Mouse (Mus musculus): Measurements from ENCODE around the gene Pten. TPM values are rescaled to one million over a fixed set of nuclear protein-coding genes. Genes with fewer than 3 reads are reported as not detected.
"Not testable (repeated sequence)": the region's sequence is repeated elsewhere in the genome, so short reads cannot be mapped to it uniquely, and the experiment has no call there.

Pten gene
- polyA plus RNA-seq, 1 experiment: 13.1 TPM

- no peak for DNase-seq (ENCODE audit: low read depth in 1 of 2, low spot score in 2 of 2)
- Histone ChIP-seq H3K27ac (ENCODE audit: insufficient read depth, low read length) (no peak overlapping the region), H3K36me3 (ENCODE audit: control insufficient read depth, insufficient read depth, low read length) (peaks cover 9% of the 10 kb centered on the region)
Observed at GRCm38 (mm10) chr19:32804703-32805102, 47.4 kb downstream of the Pten start.

GRCm38 (mm10) chr19:32807610-32808009 is 50.3 kb downstream of the Pten start:
- no peak for DNase-seq (ENCODE audit: low read depth in 1 of 2, low spot score in 2 of 2)
- 79% methylated on average over 2 of the region's 2 CpGs for WGBS
- no peak overlapping the region for H3K27ac ChIP-seq (ENCODE audit: insufficient read depth, low read length)
- no peak overlapping the region for H3K4me3 ChIP-seq (ENCODE audit: extremely low read depth, insufficient read depth, insufficient read length)
- no peaks in the 10 kb centered on the region for H3K27me3 ChIP-seq (ENCODE audit: control insufficient read depth, insufficient read depth, low read length)
- H3K36me3 ChIP-seq (ENCODE audit: control insufficient read depth, insufficient read depth, low read length): peaks cover 5% of the 10 kb centered on the region
- H3K4me1 ChIP-seq (ENCODE audit: control insufficient read depth, insufficient read depth, insufficient read length): no peaks in the 10 kb centered on the region; the same call in 1 of the 2 replicates
- TF ChIP-seq CTCF (IDR thresholded peaks at IDR 0.05; ENCODE audit: extremely low read depth, insufficient read depth, insufficient read length, insufficient replicate concordance) (no peak), POLR2A (IDR thresholded peaks at IDR 0.05; ENCODE audit: low read depth, low read length) (no peak)

More at GRCm38 (mm10) chr19:32804703-32805102, 47.4 kb downstream of the Pten start:
- no peak for TF ChIP-seq CTCF (IDR thresholded peaks at IDR 0.05; ENCODE audit: extremely low read depth, insufficient read depth, insufficient read length, insufficient replicate concordance)
- TF ChIP-seq POLR2A (IDR thresholded peaks at IDR 0.05; ENCODE audit: low read depth, low read length): no peak
- no peak overlapping the region for H3K4me3 ChIP-seq (ENCODE audit: extremely low read depth, insufficient read depth, insufficient read length)
- H3K27me3 ChIP-seq (ENCODE audit: control insufficient read depth, insufficient read depth, low read length): no peaks in the 10 kb centered on the region
- 53% methylated on average over 4 of the region's 4 CpGs for WGBS
- no peaks in the 10 kb centered on the region; the same call in 1 of the 2 replicates for H3K4me1 ChIP-seq (ENCODE audit: control insufficient read depth, insufficient read depth, insufficient read length)

GRCm38 (mm10) chr19:32808690-32809089 is 51.4 kb downstream of the Pten start:
- H3K4me1 ChIP-seq (ENCODE audit: control insufficient read depth, insufficient read depth, insufficient read length): no peaks in the 10 kb centered on the region; the same call in 1 of the 2 replicates
- no peaks in the 10 kb centered on the region for H3K27me3 ChIP-seq (ENCODE audit: control insufficient read depth, insufficient read depth, low read length)
- H3K27ac ChIP-seq (ENCODE audit: insufficient read depth, low read length): no peak overlapping the region
- peaks cover 5% of the 10 kb centered on the region for H3K36me3 ChIP-seq (ENCODE audit: control insufficient read depth, insufficient read depth, low read length)
- TF ChIP-seq CTCF (IDR thresholded peaks at IDR 0.05; ENCODE audit: extremely low read depth, insufficient read depth, insufficient read length, insufficient replicate concordance): no peak
- TF ChIP-seq POLR2A (IDR thresholded peaks at IDR 0.05; ENCODE audit: low read depth, low read length): no peak
- no peak for DNase-seq (ENCODE audit: low read depth in 1 of 2, low spot score in 2 of 2)
- H3K4me3 ChIP-seq (ENCODE audit: extremely low read depth, insufficient read depth, insufficient read length): no peak overlapping the region
- 89% methylated on average over 6 of the region's 6 CpGs for whole genome bisulfite sequencing

- Histone ChIP-seq H3K4me3 (ENCODE audit: extremely low read depth, insufficient read depth, insufficient read length) (no peak overlapping the region), H3K27me3 (ENCODE audit: control insufficient read depth, insufficient read depth, low read length) (no peaks in the 10 kb centered on the region), H3K4me1 (ENCODE audit: control insufficient read depth, insufficient read depth, insufficient read length) (no peaks in the 10 kb centered on the region; the same call in 1 of the 2 replicates), H3K36me3 (ENCODE audit: control insufficient read depth, insufficient read depth, low read length) (peaks cover 5% of the 10 kb centered on the region), H3K27ac (ENCODE audit: insufficient read depth, low read length) (no peak overlapping the region)
- no peak for TF ChIP-seq POLR2A (IDR thresholded peaks at IDR 0.05; ENCODE audit: low read depth, low read length)
- no peak for TF ChIP-seq CTCF (IDR thresholded peaks at IDR 0.05; ENCODE audit: extremely low read depth, insufficient read depth, insufficient read length, insufficient replicate concordance)
- WGBS: 84% methylated on average over 3 of the region's 3 CpGs
- DNase-seq (ENCODE audit: low read depth in 1 of 2, low spot score in 2 of 2): no peak
Observed at GRCm38 (mm10) chr19:32809117-32809516, 51.8 kb downstream of the Pten start.

GRCm38 (mm10) chr19:32818759-32819158 is 61.5 kb downstream of the Pten start:
- DNase-seq (ENCODE audit: low read depth in 1 of 2, low spot score in 2 of 2): no peak
- no peaks in the 10 kb centered on the region for H3K27me3 ChIP-seq (ENCODE audit: control insufficient read depth, insufficient read depth, low read length)
- no peak overlapping the region for H3K4me3 ChIP-seq (ENCODE audit: extremely low read depth, insufficient read depth, insufficient read length)
- no peak overlapping the region for H3K27ac ChIP-seq (ENCODE audit: insufficient read depth, low read length)
- peaks cover 17% of the 10 kb centered on the region for H3K36me3 ChIP-seq (ENCODE audit: control insufficient read depth, insufficient read depth, low read length)
- no peaks in the 10 kb centered on the region for H3K4me1 ChIP-seq (ENCODE audit: control insufficient read depth, insufficient read depth, insufficient read length)
- TF ChIP-seq CTCF (IDR thresholded peaks at IDR 0.05; ENCODE audit: extremely low read depth, insufficient read depth, insufficient read length, insufficient replicate concordance) (no peak), POLR2A (IDR thresholded peaks at IDR 0.05; ENCODE audit: low read depth, low read length) (no peak)
- 64% methylated on average over 4 of the region's 4 CpGs for WGBS

- H3K27me3 ChIP-seq (ENCODE audit: control insufficient read depth, insufficient read depth, low read length); H3K36me3 ChIP-seq (ENCODE audit: control insufficient read depth, insufficient read depth, low read length); H3K4me1 ChIP-seq (ENCODE audit: control insufficient read depth, insufficient read depth, insufficient read length); DNase-seq (ENCODE audit: low read depth in 1 of 2, low spot score in 2 of 2); H3K27ac ChIP-seq (ENCODE audit: insufficient read depth, low read length); H3K4me3 ChIP-seq (ENCODE audit: extremely low read depth, insufficient read depth, insufficient read length): not testable (repeated sequence)
- no CpG with 5 or more reads among the region's 7 CpGs for WGBS
Observed at GRCm38 (mm10) chr19:32822959-32823358, 65.7 kb downstream of the Pten start.

GRCm38 (mm10) chr19:32826616-32827015 is 69.3 kb downstream of the Pten start:
- no peaks in the 10 kb centered on the region for H3K27me3 ChIP-seq (ENCODE audit: control insufficient read depth, insufficient read depth, low read length)
- no peak for TF ChIP-seq CTCF (IDR thresholded peaks at IDR 0.05; ENCODE audit: extremely low read depth, insufficient read depth, insufficient read length, insufficient replicate concordance)
- no peak for TF ChIP-seq POLR2A (IDR thresholded peaks at IDR 0.05; ENCODE audit: low read depth, low read length)
- WGBS: 12% methylated on average over 4 of the region's 4 CpGs

More at GRCm38 (mm10) chr19:32826616-32827015, 69.3 kb downstream of the Pten start:
- no peak overlapping the region for H3K4me3 ChIP-seq (ENCODE audit: extremely low read depth, insufficient read depth, insufficient read length)
- no peak overlapping the region for H3K27ac ChIP-seq (ENCODE audit: insufficient read depth, low read length)
- H3K36me3 ChIP-seq (ENCODE audit: control insufficient read depth, insufficient read depth, low read length): no peaks in the 10 kb centered on the region
- H3K4me1 ChIP-seq (ENCODE audit: control insufficient read depth, insufficient read depth, insufficient read length): peaks cover 7% of the 10 kb centered on the region; the same call in 1 of the 2 replicates
- no peak for DNase-seq (ENCODE audit: low read depth in 1 of 2, low spot score in 2 of 2)

All from spleen, adult 2 months (tissue).